Mouse (Mus musculus) ES-Bruce4 (cell line): ENCODE measurements at regions not wholly inside any gene's neighbourhood (a gene's known extent, or its start where the extent isn't known, plus 50 kb on each side); places are given as distances from the start of the nearest gene placed in this dataset.

Experiments used
- CTCF ChIP-seq: IDR thresholded peaks from one replicate; pipeline ENCODE4 v1.8.1; 2011; ENCODE audit warnings: low read depth, low read length
- EP300 ChIP-seq: IDR thresholded peaks from 2 replicates; pipeline ENCODE4 v1.6.1; 2011; ENCODE audit warnings: low read depth, low read length; ENCODE audit not compliant: insufficient read depth
- POLR2A ChIP-seq: IDR thresholded peaks from one replicate; pipeline ENCODE4 v1.8.1; 2011; ENCODE audit warnings: low read length; ENCODE audit not compliant: insufficient read depth

DNA sequence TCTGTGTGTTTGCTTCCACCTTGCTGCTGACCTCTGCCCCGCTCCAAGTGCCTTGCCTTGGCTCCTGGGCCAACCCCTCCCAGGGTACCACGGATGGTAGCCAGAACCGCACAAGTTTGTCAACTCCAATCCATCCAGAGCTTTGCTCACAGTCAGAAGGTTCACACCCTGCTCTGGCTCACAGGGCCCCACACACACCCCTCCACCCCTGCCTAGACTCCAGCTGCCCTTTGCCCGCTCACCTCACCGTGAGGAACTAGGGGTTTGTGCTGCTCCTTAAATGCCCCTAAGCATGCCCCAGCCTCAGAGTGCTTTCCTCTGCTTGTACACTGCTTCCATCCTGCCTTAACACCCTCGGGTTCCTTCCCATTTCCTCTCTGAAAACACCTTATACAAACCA is 117.5 kb upstream of the Lhx5 start:
- TF ChIP-seq CTCF (no peak), POLR2A (no peak), EP300 (no peak)
